Mouse (Mus musculus): Measurements from ENCODE around the gene Adam19.

Adam19 gene

DNA sequence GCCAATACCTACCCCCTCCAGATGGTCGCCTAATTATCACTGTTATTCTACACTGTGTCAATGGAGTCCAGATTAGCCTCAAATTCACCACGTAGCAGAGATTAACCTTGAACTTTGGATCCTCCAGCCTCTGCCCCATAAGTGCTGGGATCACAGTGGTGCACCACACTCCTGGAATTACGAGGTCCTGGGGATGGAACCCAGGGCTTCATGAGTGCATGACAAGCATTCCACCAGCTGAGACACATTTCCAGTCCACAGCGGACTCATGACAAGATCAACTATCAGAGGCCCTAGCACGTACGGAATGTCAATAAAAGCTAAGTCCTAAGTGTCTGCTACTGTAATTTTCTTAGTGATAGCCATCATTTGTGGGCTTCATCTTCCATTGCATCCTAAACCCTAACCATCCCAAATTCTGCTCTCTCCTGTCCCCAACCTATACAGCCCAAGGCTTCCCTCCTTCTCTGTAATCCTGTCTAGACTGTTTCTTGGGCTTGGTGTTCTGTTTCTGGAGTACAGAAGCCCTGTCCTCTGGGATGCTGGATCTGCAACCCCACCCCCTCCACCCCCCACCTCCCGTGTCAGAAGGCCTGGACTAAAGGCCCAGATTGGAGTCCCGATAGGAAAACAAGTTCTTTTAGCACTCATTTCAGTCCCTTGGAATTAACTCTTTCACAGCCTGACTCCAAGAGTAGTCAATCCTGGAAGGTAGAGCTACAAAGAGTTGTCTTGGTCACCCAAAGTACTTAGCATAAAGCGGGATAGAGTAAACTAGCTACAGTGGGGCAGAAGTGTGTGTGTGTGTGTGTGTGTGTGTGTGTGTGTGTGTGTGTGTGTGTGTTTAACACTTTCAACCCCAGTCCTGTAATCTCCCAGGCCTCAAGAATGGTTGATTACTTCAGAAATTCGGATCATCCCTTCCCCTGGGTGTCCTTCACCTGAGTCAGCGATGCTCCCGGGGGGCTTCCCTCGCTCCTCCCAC lies 589 bp upstream of the Adam19 start:
- DNase-seq = no peak

DNA sequence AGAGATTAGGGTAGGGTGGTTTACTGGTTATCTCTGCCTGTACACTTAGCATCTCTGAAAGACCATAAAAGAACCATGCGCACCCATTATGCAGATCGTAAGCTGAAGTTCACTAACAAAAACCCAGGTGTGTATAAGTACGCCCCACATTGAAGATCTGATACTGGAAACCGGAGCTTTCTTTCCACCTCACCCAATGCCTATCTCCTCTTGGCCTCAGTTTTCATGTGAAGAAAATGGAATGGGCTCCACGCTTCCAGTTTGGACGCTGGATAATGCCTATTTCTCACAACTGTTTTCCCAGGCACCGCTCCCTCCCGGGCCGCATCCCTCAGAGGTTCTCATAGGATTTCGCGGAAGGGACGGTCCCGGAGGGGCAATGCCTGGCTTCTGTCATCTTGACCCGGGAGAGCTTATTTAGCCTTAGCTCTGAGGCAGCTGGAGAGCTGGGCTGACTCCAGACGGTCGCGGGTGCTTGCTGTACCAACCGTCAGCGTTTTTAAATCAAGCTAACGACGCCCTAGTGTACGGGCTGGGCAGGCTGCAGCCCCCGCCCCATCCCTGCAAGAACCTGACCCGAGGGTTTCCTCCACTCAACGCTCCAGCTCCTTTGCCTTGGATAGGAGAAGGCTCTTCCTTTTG lies 1.1 kb downstream of the Adam19 start:
- peak; percentile 29 to 48 for DNase-seq

DNA sequence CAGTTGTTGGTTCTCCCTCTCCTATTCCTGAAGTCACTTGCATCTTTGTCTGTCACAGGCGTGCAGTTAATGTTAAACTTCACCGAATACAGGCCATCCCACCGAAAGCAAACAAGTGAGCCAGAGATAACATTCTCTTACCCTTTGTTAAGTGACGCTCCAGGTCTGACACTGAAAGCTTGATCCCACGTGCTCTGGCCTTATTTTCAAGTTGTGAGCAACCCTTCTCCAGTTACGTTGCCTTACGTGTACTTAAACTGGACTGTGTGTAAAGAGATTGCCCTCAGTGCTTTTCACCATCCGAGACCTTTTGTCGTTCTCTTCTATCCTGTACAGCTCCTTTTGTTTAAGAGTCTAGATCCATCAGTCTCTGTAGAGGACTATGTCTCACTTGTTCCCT lies 2.2 kb downstream of the Adam19 start:
- no peak for DNase-seq

DNA sequence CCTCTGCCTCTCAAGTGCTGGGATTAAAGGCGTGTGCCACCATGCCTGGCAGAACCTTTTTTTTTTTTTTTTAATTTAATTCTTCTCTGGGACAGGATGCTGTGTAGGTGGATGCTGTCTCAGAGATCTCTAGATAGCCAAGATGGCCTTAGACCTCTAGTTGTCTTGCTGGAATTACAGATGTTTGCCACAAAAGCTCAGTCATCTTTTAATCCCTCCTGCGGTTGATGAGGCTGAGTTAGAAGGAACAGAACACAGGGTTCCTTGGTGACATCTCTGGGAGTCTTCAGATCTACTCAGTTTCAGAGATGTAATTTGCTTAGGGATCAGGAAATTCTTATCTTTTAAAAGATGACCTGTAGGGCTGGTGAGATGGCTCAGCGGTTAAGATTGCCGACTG lies 3.1 kb downstream of the Adam19 start:
- no peak for DNase-seq

DNA sequence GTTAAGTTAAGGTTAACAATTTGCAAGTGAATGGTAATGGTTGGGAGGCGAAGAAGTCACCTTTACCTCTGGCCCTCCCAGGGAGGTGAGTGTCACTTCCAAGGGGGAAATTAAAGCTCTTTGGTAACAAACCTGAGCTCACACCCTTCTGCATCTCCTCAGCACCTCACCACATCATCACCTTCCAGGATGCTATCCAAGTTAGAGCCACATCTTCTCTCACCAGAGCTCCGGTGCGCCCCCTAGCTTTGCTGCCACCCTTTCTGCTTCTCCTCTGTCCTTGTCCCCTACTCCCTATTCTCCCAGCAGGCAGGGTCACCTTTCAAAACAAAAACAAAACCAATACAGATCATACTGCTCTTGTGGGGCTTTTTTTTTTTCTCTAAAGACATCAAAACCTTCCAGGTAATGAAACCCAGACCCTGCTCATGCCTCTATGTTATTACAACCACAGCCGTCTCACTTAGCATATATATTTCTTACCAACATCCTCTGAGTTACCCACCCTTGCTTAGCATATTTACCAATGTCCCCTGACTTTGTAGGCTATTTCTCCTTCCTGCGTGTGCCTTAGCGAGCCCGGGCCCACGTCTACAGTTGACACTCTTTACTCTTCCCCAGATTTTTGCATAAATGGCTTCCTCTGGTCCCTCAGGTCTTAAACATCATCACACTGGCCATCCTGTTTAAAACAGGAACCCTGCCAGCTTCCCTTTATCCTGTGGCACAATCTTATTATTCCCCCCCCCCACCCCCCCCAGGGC lies 4.3 kb downstream of the Adam19 start:
- peak in 1 of 2 experiments; percentile 33 for DNase-seq

DNA sequence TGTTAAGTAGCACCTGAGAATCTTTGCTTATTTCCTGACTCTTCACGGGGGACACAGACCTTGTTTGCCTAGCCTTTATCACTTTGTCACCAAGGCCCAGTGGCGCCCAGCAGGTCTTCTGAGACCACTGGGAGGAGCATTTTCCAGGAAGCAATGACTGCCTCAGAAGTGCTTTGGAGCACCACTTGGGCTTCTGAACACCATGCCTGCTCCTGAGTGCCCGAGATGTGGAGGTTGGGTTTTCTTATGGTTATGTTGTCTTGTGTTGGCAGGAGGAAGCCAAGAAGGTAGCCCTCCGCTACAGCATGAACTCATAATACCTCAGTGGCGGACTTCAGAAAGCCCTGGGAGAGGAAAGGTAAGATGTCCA lies 4.8 kb downstream of the Adam19 start:
- DNase-seq = no peak

DNA sequence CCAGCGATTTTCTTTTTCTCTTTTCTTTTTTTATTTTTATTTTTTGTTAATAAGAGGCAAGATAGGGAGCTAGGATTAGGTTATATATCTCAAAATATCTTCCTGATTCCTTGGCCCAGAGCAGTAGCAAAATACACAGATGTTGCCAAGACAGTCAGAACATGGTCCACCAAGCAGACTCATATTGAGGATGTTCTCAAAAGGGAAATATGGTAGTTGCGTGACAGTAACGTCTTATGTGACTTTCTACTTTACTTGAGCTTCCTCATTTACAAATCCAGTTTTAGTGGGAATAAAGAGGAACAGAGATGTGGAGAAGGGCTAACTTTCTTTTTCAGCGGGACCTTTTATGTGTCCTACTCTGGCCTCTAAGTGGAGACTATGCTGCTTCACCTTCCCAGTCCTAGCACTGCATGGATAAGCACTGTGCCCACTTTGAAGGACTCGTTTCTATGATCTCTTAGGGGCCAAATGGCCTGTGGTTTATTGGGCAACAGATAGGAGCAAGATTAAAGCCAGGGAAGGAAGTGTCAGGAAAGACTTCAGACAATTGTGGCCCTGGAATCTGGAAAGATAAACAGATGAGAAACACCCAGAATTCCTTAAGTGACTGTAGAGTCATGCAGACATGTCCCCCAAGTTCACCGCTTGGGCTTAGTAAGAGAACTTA lies 6.1 kb downstream of the Adam19 start:
- DNase-seq = no peak

DNA sequence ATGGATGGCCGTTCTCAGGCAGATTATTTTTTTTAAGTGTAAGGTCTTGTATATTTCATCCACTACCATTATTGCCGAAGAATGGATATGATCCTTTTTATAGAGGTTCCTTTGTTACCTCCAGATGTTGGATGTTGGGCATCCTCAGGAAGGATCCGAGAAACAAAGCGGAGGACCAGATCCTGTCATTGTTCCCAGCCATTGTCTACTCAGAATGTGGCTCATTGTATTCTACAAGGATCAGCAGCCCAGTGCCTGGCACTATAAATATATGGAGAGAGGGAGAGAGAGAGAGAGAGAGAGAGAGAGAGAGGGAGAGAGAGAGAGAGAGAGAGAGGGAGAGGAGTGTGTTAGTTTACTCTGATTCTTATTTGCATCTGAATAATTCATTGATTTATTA lies 6.8 kb downstream of the Adam19 start:
- DNase-seq = no peak

DNA sequence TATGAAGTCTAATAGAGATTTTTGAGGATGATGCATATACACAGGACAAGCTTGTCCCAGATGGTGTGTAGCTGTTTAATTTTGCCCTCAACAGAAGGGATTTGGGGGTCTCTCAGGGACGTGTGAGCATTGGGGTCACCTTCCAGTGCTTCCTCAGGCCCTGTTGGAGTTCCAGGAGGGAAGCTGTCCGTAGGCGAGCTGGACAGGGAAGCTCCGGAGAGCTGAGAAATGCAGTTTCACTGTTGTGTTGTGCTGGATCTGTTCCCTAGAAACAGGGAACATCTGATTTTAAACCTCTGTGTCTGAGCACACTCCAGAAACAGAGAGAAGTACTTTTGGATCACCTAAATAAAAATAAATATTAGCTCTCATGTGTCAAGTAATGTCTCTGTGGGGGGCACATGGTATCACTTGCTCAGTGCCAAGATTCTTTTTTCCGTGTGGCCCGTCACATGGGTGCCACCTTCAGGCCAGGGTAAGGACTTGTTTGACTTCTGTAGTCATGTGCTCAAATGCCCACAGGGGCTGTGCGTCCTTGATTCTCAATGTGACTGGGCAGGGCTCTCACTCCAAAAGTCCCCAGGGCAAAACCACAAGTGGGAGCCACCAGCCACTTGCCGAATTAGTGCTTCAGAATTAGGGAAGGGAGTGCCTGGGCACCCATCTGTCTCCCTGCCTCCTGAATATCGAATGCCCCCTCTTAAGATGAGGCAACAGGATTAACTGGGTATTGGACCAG lies 7.4 kb downstream of the Adam19 start:
- DNase-seq = peak; percentile 47 to 62

DNA sequence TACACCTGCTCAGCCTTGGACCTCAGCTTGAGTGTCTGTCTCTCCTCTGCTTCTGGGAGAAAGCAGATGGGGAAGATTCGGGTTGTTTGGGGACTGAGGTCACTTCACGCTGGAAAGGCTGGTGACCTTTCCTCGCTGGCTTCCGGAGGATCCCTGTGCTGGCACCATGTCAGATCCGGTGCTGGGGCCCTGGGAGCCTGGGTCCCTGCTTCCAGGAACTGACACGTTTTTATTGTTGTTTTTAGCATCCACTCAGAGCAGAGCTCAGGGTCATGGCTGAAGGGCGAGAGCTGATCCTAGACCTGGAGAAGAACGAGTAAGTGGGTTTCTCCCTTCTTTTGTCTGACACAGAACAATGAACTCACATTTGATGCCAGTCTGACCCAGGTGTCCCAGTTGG lies 9.0 kb downstream of the Adam19 start:
- DNase-seq = peak; percentile 70 to 73

DNA sequence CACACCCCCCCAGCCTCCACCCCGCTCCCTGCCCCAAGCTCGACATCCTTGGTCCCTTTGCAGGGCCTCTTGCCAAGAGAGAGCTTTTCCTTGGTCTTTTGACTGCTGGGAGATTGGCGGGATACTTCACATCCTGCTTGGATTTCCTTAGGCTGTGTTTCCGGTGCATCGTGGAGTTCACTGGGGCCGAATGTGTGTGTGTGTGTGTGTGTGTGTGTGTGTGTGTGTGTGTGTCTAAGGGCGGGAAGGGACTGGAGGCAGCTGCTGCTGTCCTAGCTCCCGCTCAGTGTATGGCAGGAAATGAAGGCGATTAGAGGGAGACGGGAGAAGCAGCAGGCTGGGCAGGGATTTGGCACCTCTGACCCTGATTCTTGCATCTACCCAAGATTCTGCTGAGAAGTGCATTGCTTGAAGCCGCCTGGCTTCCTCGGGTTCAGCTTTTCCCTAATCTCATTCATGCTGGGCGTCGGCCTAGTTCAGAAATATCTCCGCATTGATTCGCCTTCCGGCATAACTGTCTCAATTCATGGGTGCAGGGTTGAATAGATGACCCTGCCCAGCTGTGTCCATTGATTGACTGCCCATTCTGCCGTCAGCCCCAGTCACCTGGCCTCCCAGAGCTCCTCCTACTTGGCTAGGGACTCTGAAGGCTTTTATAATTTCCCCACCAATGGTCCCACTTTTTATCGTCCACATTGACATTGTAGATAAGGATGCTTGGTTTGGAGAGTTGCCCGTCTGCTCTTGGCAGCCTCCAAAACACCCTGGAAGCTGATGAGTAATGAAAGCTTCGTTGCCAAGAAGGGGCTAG lies 9.6 kb downstream of the Adam19 start:
- DNase-seq = peak; percentile 80 to 88

DNA sequence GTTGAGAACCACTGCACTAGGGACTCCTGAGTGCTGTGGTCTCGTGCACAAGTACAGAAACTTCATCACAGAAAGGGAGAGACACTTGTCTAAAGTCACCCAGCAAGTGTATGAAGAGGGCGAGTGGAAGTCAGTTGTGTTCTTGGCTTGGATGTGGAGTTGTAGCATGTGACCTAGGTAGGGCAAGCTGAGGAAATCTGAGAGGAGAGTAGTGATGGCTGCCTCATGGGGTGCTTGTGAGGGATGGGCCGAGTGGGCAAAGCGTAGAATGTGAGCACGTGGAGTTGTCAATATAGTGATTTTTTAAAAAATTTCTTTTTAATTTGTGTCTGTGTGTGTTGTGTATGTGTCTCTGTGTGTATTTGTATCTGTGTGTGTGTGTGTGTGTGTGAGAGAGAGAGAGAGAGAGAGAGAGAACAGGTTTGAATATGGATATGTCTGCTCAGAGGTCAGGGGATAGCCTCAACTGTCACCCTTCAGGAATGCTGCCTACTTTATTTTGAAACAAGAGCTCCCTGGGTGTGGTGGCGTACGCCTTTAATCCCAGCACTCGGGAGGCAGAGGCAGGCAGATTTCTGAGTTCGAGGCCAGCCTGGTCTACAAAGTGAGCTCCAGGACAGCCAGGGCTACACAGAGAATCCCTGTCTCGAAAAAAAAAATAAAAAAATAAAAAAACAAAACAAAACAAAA lies 11.7 kb downstream of the Adam19 start:
- DNase-seq = no peak

DNA sequence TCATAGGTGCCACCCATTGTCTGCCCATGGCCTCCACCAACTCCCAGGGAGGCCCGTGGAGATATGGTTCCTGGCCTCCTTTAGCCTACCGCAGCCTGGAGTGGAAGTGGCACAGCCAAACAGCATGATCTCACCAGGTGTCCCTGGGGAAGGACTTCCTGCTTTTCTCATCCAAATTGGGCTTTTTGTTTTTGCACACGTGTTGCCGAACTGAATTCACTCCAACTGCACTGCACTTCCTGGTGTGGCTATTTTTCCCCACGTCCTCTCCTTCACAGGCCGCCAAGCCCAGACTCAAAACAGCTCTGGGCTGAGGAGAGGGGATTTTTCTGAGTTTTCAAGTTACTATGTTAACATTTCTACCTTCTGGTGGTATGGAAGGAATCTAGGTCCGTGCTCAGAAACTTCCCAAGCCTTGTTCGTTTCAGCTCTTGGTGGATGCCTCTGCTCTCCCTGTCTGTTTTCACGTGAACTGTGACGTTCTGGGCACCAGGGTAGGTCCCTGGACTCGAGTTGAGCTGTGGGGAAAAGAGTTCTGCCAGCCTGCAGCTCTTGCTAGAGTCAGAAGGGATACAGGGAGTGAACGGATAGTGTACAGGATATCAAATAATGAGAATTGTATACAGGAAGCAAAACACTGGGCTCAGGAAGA lies 13.1 kb downstream of the Adam19 start:
- DNase-seq = peak; percentile 41 to 63

DNA sequence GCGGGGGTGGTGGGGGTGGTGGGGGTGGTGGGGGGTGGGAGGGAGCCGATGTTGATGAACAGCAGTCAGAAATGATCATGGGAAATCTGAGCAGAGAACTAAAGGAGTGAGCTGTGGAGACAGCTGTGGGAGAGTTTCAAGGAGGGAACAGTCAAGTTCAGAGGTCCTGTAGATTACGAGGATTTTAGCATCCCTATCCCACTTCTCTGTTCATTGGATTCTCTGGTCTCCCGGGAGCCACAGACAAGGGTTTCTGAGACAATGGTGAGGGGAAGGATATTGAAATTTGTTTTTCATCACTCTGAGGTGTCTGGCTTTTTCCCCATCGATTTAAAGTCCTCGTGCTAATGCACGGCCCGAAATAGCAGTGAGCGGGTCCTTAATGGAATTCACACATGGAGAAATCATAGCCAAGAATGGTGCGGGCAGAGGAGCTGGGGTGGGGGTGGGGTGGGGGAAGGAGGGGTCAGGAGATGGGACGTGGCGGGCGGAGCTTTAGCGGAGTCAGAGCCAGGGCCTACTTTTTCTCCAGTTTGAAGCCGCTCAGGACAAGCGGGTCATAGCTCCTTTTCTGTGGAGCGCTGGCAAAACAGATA lies 13.7 kb downstream of the Adam19 start:
- no peak for DNase-seq

DNA sequence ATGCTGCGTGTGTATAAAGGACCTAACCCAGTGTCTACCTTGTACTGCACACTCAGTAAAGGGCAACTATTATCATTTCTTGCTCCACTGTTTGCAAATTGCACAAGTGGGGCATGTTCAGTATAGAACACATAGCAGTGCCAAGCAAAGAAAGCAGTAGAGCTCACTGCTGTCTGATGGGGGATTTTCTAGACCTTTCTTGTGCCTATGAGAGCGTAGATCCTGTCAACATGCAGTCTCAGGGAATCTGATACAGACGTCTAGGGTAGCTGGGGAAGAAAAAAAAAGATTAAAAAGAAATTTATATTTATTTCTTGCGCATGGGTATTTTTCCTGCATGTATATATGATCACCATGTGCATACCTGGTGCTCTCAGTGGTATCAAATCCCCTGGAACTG lies 14.4 kb downstream of the Adam19 start:
- no peak for DNase-seq

DNA sequence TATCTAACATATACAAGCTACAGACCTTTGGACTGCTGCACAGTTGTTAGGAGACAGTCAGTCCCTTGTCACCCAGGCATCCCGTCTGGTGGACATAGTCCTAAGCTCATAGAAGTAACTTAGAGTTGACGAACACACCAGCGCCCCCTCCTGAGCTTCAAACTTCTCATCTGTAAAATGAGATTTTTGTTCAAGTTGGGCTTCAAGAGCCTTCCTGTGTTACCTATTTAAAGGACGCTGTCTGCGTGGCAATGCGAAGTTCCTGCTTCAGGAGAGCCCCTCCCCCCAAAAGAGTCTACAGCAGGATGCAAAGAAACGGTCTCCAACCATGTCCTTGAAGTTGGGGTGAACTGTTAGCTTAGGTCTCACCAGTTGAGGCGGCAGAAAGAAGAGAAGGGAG lies 15.0 kb downstream of the Adam19 start:
- DNase-seq = no peak

DNA sequence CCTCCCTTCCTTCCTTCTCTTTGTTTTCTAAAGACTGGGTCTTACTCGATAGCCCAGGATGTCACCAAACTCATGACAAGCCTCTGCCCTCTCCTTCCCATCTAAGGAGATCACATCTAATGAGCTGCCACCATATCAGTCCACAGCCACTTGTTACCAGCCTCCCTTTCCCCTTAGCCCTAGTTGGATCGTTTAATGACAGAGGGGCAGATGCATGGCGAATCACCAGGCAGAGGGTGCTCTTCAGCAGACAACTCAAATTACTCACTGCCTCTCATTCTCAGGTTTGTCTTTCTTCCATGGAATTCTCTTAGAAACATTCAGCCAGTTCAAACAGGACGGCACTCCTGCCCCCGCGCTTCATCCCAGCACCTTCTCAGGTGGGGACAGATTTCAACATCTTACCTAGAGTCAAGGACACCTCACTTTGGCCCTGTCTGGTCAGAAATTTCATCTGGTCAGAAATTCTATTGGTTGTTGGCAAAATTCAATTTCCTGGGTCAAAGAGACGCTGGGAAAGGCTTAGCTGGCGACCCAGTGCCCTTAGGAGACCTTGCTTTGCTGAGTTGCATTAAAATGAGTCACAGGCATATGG lies 16.8 kb downstream of the Adam19 start:
- no peak for DNase-seq

DNA sequence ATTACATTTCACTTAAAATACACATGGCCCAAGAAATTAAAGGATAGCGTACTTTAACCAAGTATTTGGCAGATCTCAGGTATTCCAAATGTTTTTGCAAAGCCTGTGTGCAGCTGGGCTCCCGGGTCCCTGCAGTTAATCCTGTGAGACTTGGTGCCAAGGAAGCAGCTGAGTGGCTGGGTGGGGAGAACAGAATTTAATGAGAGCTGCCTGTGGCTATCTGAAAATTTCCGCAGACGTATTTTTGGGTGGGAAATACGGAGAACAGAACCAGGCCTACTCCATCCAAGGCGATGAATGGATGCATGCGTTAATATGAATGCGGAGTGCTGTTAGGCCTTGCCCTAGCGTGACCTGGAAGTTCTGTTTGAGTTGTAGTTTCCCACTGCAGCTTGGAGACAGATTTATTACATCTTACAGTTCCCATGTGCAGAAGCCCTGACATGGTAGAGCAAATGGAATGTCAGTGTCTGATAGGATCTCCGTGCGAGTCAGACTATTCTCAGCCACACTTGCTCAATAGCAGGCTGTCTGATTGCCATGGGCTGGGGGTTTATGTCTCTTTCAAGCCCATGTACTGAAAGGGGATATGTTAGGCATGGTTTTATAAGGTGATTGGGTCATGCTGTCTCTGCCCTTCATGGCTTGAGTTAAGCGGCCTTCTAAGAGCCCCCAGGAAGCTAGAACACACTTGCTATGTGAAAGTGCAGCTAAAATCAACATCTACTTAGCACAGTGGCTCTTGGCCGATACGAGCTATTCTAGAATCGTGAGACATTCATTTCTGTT lies 17.5 kb downstream of the Adam19 start:
- DNase-seq = peak in 1 of 2 experiments; percentile 42
